Mouse (Mus musculus) heart, postnatal 0 days (tissue): ENCODE results near the gene Sertad2.

ENCODE experiments used
- CTCF ChIP-seq: IDR thresholded peaks from 2 replicates; pipeline ENCODE4 v1.5.1; 2016; ENCODE audit warnings: antibody characterized with exemption, control low read depth, low read depth
- EP300 ChIP-seq: IDR thresholded peaks from 2 replicates; pipeline ENCODE4 v1.6.1; 2016; ENCODE audit warnings: antibody characterized with exemption, low read depth

- TF ChIP-seq CTCF: no peak
- TF ChIP-seq EP300: no peak
Measured at GRCm38 (mm10) chr11:20603066-20603812, 60.2 kb downstream of the Sertad2 start.
